Mouse (Mus musculus) forebrain, postnatal 0 days (tissue): ENCODE results near the gene Gm2001. TPM values are rescaled to one million over a fixed set of nuclear protein-coding genes. Genes with fewer than 3 reads are reported as not detected.

Source experiments
- polyA plus RNA-seq: library from polyadenylated mRNA; unstranded; fragments of >200 nt; fragmentation: Nextera tagmentation; extraction: Ambion mirVana; gene quantifications from 2 replicates; pipeline ENCODE4 v1.2.1, GENCODE M21; 2015
- total RNA-seq: library from RNA; depleted of rRNA; stranded (reverse); fragments of >200 nt; gene quantifications from 2 replicates; pipeline ENCODE4 v1.2.3, GENCODE M21; 2014; rRNA removed

The Gm2001 gene
- total and polyA plus RNA-seq, 2 experiments from 2014 or later = not detected

Other genes with a start within 250 kb of the Gm2001 start
- not detected in 2 replicates for gene Oog1, start 239.7 kb downstream of the Gm2001 start, total RNA-seq
- gene Oog1, start 239.7 kb downstream of the Gm2001 start, polyA plus RNA-seq = not detected in 2 replicates
- not detected in 2 replicates for gene Gm4027, start 223.5 kb downstream of the Gm2001 start, total RNA-seq
- gene Gm4027, start 223.5 kb downstream of the Gm2001 start, polyA plus RNA-seq = not detected in 2 replicates
- not detected in 2 replicates for gene Gm16381, start 197.7 kb downstream of the Gm2001 start, total RNA-seq
- not detected in 2 replicates for gene Gm16381, start 197.7 kb downstream of the Gm2001 start, polyA plus RNA-seq
- not detected in 2 replicates for gene Gm21319, start 66.6 kb downstream of the Gm2001 start, total RNA-seq
- not detected in 2 replicates for gene Gm21319, start 66.6 kb downstream of the Gm2001 start, polyA plus RNA-seq
- not detected in 2 replicates for gene Gm21936, start 46.8 kb downstream of the Gm2001 start, total RNA-seq
- not detected in 2 replicates for gene Gm21936, start 46.8 kb downstream of the Gm2001 start, polyA plus RNA-seq
- not detected in 2 replicates for gene BB287469, start 25.8 kb downstream of the Gm2001 start, total RNA-seq
- not detected in 2 replicates for gene BB287469, start 25.8 kb downstream of the Gm2001 start, polyA plus RNA-seq
- not detected in 2 replicates for gene Gm2016, start 31.7 kb upstream of the Gm2001 start, total RNA-seq
- not detected in 2 replicates for gene Gm2016, start 31.7 kb upstream of the Gm2001 start, polyA plus RNA-seq
- gene Gm2022, start 53.0 kb upstream of the Gm2001 start, total RNA-seq = not detected in 2 replicates
- gene Gm2022, start 53.0 kb upstream of the Gm2001 start, polyA plus RNA-seq = not detected in 2 replicates
- not detected in 2 replicates for gene Gm2035, start 77.5 kb upstream of the Gm2001 start, total RNA-seq
- not detected in 2 replicates for gene Gm2035, start 77.5 kb upstream of the Gm2001 start, polyA plus RNA-seq
- not detected in 2 replicates for gene Gm2042, start 111.7 kb upstream of the Gm2001 start, total RNA-seq
- not detected in 2 replicates for gene Gm2042, start 111.7 kb upstream of the Gm2001 start, polyA plus RNA-seq
- not detected in 2 replicates for gene Gm2075, start 169.5 kb upstream of the Gm2001 start, total RNA-seq
- not detected in 2 replicates for gene Gm2075, start 169.5 kb upstream of the Gm2001 start, polyA plus RNA-seq
- not detected in 2 replicates for gene Gm6803, start 176.4 kb upstream of the Gm2001 start, total RNA-seq
- not detected in 2 replicates for gene Gm6803, start 176.4 kb upstream of the Gm2001 start, polyA plus RNA-seq
- gene Gm2056, start 184.7 kb upstream of the Gm2001 start, total RNA-seq = not detected in 2 replicates
- gene Gm2056, start 184.7 kb upstream of the Gm2001 start, polyA plus RNA-seq = not detected in 2 replicates
- gene Gm16368, start 241.4 kb upstream of the Gm2001 start, total RNA-seq = not detected in 2 replicates
- gene Gm16368, start 241.4 kb upstream of the Gm2001 start, polyA plus RNA-seq = not detected in 2 replicates